Mouse (Mus musculus) adrenal gland, adult 2 months (tissue): ENCODE results near the gene Pacrg. TPM values are rescaled to one million over a fixed set of nuclear protein-coding genes. Genes with fewer than 3 reads are reported as not detected.
A peak's percentile ranks its signal among the peaks of the same experiment; 100 is the strongest.

Source experiments
- DNase-seq: peaks from one replicate; pipeline ENCODE4 v3.0.0; 2021
- polyA plus RNA-seq: library from polyadenylated mRNA; depleted of rRNA; stranded (reverse); fragments of >200 nt; gene quantifications from 2 replicates; pipeline ENCODE4 v1.2.3, GENCODE M21; 2012
- total RNA-seq, 2 experiments: library from RNA; stranded (reverse); gene quantifications; 2 replicates each; pipeline ENCODE4 v1.2.3; 2021

Gene Pacrg
- total and polyA plus RNA-seq, 3 experiments: 0.82 to 2.7 (median 2.6) TPM

- DNase-seq: no peak
These were observed 290.3 kb downstream of the Pacrg start for GRCm38 (mm10) chr17:10549825-10550224.

- no peak for DNase-seq
These were observed 291.1 kb downstream of the Pacrg start for GRCm38 (mm10) chr17:10548969-10549368.

GRCm38 (mm10) chr17:10540772-10541171 lies 299.3 kb downstream of the Pacrg start:
- DNase-seq: no peak

- DNase-seq: no peak
These were observed 305.9 kb downstream of the Pacrg start for GRCm38 (mm10) chr17:10534206-10534605.

- DNase-seq: no peak
These were observed 306.6 kb downstream of the Pacrg start for GRCm38 (mm10) chr17:10533461-10533860.

- peak; percentile 36 for DNase-seq
These were observed 309.1 kb downstream of the Pacrg start for GRCm38 (mm10) chr17:10531024-10531423.

GRCm38 (mm10) chr17:10529329-10529955 lies 310.7 kb downstream of the Pacrg start:
- no peak for DNase-seq

GRCm38 (mm10) chr17:10521282-10521681 lies 318.8 kb downstream of the Pacrg start:
- DNase-seq: no peak

GRCm38 (mm10) chr17:10519506-10520155 lies 320.5 kb downstream of the Pacrg start:
- no peak for DNase-seq

GRCm38 (mm10) chr17:10514812-10515211 lies 325.3 kb downstream of the Pacrg start:
- no peak for DNase-seq

- DNase-seq: no peak
These were observed 329.0 kb downstream of the Pacrg start for GRCm38 (mm10) chr17:10510913-10511759.

GRCm38 (mm10) chr17:10510467-10510866 lies 329.6 kb downstream of the Pacrg start:
- no peak for DNase-seq

- no peak for DNase-seq
These were observed 332.0 kb downstream of the Pacrg start for GRCm38 (mm10) chr17:10508088-10508487.

GRCm38 (mm10) chr17:10507466-10507865 lies 332.6 kb downstream of the Pacrg start:
- DNase-seq: no peak

- no peak for DNase-seq
These were observed 333.2 kb downstream of the Pacrg start for GRCm38 (mm10) chr17:10506896-10507295.

GRCm38 (mm10) chr17:10501439-10501838 lies 338.7 kb downstream of the Pacrg start:
- DNase-seq: no peak

GRCm38 (mm10) chr17:10500795-10501432 lies 339.2 kb downstream of the Pacrg start:
- peak; percentile 68 for DNase-seq

- no peak for DNase-seq
These were observed 341.0 kb downstream of the Pacrg start for GRCm38 (mm10) chr17:10498935-10499655.

GRCm38 (mm10) chr17:10497781-10498420 lies 342.2 kb downstream of the Pacrg start:
- peak; percentile 59 for DNase-seq

GRCm38 (mm10) chr17:10496066-10496465 lies 344.0 kb downstream of the Pacrg start:
- DNase-seq: peak; percentile 21

GRCm38 (mm10) chr17:10495588-10495987 lies 344.5 kb downstream of the Pacrg start:
- DNase-seq: peak; percentile 24
